Mouse (Mus musculus): Measurements from ENCODE around the gene Cdip1.
"Not testable (repeated sequence)": the region's sequence is repeated elsewhere in the genome, so short reads cannot be mapped to it uniquely, and the experiment has no call there.

Gene Cdip1

GRCm38 (mm10) chr16:4789810-4790559 is at the start of gene Cdip1:
Gene Cdip1, minus strand, starts transcription at chr16:4790292.
- DNase-seq (ENCODE audit: low spot score), result peak; percentile 96

GRCm38 (mm10) chr16:4839552-4839951 is 49.5 kb upstream of the Cdip1 start:
- DNase-seq (ENCODE audit: low spot score), result no peak

GRCm38 (mm10) chr16:4837631-4838030 is 47.5 kb upstream of the Cdip1 start:
- no peak for DNase-seq (ENCODE audit: low spot score)

GRCm38 (mm10) chr16:4835191-4835590 is 45.1 kb upstream of the Cdip1 start, which contains the start of gene 4930562C15Rik:
Gene 4930562C15Rik, plus strand, starts transcription at chr16:4835416.
- DNase-seq (ENCODE audit: low spot score), result no peak

- peak; percentile 47 for DNase-seq (ENCODE audit: low spot score)
Measured at GRCm38 (mm10) chr16:4833858-4834257, 43.8 kb upstream of the Cdip1 start.

GRCm38 (mm10) chr16:4831650-4832419 is 41.7 kb upstream of the Cdip1 start:
- DNase-seq (ENCODE audit: low spot score), result peak; percentile 43

GRCm38 (mm10) chr16:4829271-4829900 is 39.3 kb upstream of the Cdip1 start:
- DNase-seq (ENCODE audit: low spot score), result no peak

- no peak for DNase-seq (ENCODE audit: low spot score)
Measured at GRCm38 (mm10) chr16:4827639-4828038, 37.5 kb upstream of the Cdip1 start.

GRCm38 (mm10) chr16:4824466-4824865 is 34.4 kb upstream of the Cdip1 start:
- not testable (repeated sequence) for DNase-seq (ENCODE audit: low spot score)

- no peak for DNase-seq (ENCODE audit: low spot score)
Measured at GRCm38 (mm10) chr16:4818349-4818748, 28.3 kb upstream of the Cdip1 start.

- no peak for DNase-seq (ENCODE audit: low spot score)
Measured at GRCm38 (mm10) chr16:4796631-4797030, 6.5 kb upstream of the Cdip1 start.

GRCm38 (mm10) chr16:4791332-4791731 is 1.2 kb upstream of the Cdip1 start:
- no peak for DNase-seq (ENCODE audit: low spot score)

- DNase-seq (ENCODE audit: low spot score), result no peak
Measured at GRCm38 (mm10) chr16:4789311-4789768, 752 bp downstream of the Cdip1 start.

GRCm38 (mm10) chr16:4788176-4788575 is 1.9 kb downstream of the Cdip1 start:
- no peak for DNase-seq (ENCODE audit: low spot score)

- no peak for DNase-seq (ENCODE audit: low spot score)
Measured at GRCm38 (mm10) chr16:4785706-4786105, 4.4 kb downstream of the Cdip1 start.

- no peak for DNase-seq (ENCODE audit: low spot score)
Measured at GRCm38 (mm10) chr16:4782515-4782914, 7.6 kb downstream of the Cdip1 start.

- peak; percentile 57 for DNase-seq (ENCODE audit: low spot score)
Measured at GRCm38 (mm10) chr16:4781524-4782196, 8.4 kb downstream of the Cdip1 start.

- DNase-seq (ENCODE audit: low spot score), result no peak
Measured at GRCm38 (mm10) chr16:4778940-4779339, 11.2 kb downstream of the Cdip1 start.

GRCm38 (mm10) chr16:4777905-4778609 is 12.0 kb downstream of the Cdip1 start:
- peak; percentile 62 for DNase-seq (ENCODE audit: low spot score)

GRCm38 (mm10) chr16:4777171-4777904 is 12.8 kb downstream of the Cdip1 start:
- DNase-seq (ENCODE audit: low spot score), result no peak

Measured in layer of hippocampus, adult 11-12 months (tissue).